Mouse (Mus musculus): ENCODE data around the gene Itpr2. TPM values are rescaled to one million over a fixed set of nuclear protein-coding genes. Genes with fewer than 3 reads are reported as not detected.

Itpr2 gene
- polyA plus RNA-seq, 2 experiments = 0.64 to 1.7 TPM

DNA sequence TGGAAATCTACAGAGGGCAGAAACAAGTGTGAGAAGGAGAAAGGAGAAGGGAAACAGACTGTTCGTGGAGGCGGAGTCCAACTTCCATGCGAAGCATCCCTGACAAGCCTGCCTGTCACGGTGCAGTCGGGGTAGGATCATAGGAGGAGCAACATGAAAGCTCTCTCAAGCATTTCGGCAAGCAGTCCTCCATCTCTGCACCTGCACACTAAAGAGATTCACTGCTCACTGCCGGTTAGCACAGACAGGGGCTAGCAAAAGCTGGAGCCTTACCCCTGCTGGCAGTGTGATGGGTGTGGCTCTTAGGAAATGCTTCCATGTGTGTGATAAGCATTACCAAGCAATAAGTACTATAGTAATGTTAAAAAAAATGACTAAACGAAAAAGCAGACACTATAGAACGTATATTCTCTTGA is 271.6 kb downstream of the Itpr2 start:
- Histone ChIP-seq H3K27me3 (ENCODE audit: control insufficient read depth, insufficient read depth, low read length) (no peaks in the 10 kb centered on the region), H3K4me2 (ENCODE audit: low read depth) (peak overlapping the region; percentile 65), H3K4me1 (replicated peaks; ENCODE audit: control insufficient read depth in 2 of 2, insufficient read depth in 2 of 2, low read length in 1 of 2) (peaks cover 27 to 34% of the 10 kb centered on the region in 2 experiments), H3K9ac (replicated peaks) (peak overlapping the region; percentile 38), H3K36me3 (replicated peaks; ENCODE audit: control insufficient read depth, insufficient read depth, low read depth) (peaks cover 13% of the 10 kb centered on the region; the same call in 1 of the 2 replicates), H3K27ac (peak overlapping the region; percentile 88), H3K4me3 (ENCODE audit: insufficient read depth in 1 of 2, low read depth in 2 of 2, low read length in 2 of 2) (peak overlapping the region; percentile 17 to 52; a peak in 3 of 4 replicates), H3K9me3 (ENCODE audit: control insufficient read depth, low read length) (no peaks in the 10 kb centered on the region)
- peak; percentile 92 for ATAC-seq (ENCODE audit: insufficient read depth)
- 25% methylated on average over 9 of the region's 9 CpGs for WGBS (ENCODE audit: insufficient replicate concordance)
- DNase-seq (ENCODE audit: low read depth in 3 of 3, low spot score in 3 of 3) = peak in 2 of 3 experiments; percentile 56 to 59
- no peak; the same call in 1 of the 2 replicates for TF ChIP-seq EP300 (IDR thresholded peaks at IDR 0.05; ENCODE audit: low read depth)
- TF ChIP-seq CTCF (IDR thresholded peaks at IDR 0.05; ENCODE audit: low read depth) = peak; percentile 33

DNA sequence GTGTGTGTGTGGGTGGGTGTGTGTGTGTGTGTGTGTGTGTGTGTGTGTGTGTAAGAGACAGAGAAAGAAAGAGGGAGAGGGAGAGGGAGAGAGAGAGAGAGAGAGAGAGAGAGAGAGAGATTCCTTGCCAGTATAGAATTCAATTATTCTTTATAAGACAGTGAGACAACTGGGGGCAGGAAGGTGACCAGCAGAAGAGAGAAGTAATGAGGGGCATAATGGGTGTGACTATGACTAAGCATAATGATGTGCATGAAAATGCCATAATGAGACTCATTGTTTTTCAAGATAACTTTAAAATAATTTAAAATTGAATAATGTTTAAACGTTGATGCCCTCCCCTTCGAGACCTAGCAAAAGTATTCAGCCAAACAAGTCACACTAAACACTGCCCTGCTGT is 272.1 kb downstream of the Itpr2 start:
- peak overlapping the region; percentile 17 to 52; a peak in 2 of 4 replicates for H3K4me3 ChIP-seq (ENCODE audit: insufficient read depth in 1 of 2, low read depth in 2 of 2, low read length in 2 of 2)
- peak overlapping the region; percentile 38; the same call in 1 of the 2 replicates for H3K9ac ChIP-seq (replicated peaks)
- H3K4me1 ChIP-seq (replicated peaks; ENCODE audit: control insufficient read depth in 2 of 2, insufficient read depth in 2 of 2, low read length in 1 of 2) = peaks cover 27 to 34% of the 10 kb centered on the region in 2 experiments
- peak overlapping the region; percentile 65 for H3K4me2 ChIP-seq (ENCODE audit: low read depth)
- H3K27ac ChIP-seq = peak overlapping the region; percentile 88
- H3K36me3 ChIP-seq (replicated peaks; ENCODE audit: control insufficient read depth, insufficient read depth, low read depth) = peaks cover 13% of the 10 kb centered on the region; the same call in 1 of the 2 replicates
- H3K9me3 ChIP-seq (ENCODE audit: control insufficient read depth, low read length) = no peaks in the 10 kb centered on the region
- no peaks in the 10 kb centered on the region for H3K27me3 ChIP-seq (ENCODE audit: control insufficient read depth, insufficient read depth, low read length)
- peak; percentile 60; the same call in 1 of the 2 replicates for ATAC-seq (ENCODE audit: insufficient read depth)
- 42% methylated on average over 2 of the region's 2 CpGs for WGBS (ENCODE audit: insufficient replicate concordance)
- TF ChIP-seq CTCF (IDR thresholded peaks at IDR 0.05; ENCODE audit: low read depth) (no peak), EP300 (IDR thresholded peaks at IDR 0.05; ENCODE audit: low read depth) (no peak)
- DNase-seq (ENCODE audit: low read depth in 3 of 3, low spot score in 3 of 3) = no peak

DNA sequence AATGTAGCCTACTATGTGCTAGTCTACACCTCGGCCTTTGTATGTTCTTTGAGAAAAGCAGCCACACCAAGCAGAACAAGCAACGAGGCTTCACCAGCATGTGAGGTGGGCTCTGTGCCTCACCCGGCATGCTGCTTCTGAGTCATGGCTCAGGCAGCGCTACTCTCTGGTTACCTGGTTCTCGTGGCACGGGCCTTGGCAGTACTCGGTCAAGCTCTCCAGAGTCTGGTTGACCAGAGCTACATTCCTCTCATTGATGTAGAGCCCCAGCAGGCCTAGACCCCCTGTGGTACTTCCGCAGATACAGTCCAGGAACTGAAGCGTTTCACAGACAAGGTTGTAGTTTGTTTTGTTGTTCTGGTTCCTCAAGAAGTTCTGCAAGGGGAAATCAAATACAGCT is 272.5 kb downstream of the Itpr2 start:
- Histone ChIP-seq H3K4me2 (ENCODE audit: low read depth) (no peak overlapping the region; the same call in none of the 2 replicates), H3K27ac (peak overlapping the region; percentile 88), H3K9me3 (ENCODE audit: control insufficient read depth, low read length) (no peaks in the 10 kb centered on the region), H3K4me1 (replicated peaks; ENCODE audit: control insufficient read depth in 2 of 2, insufficient read depth in 2 of 2, low read length in 1 of 2) (peaks cover 27 to 34% of the 10 kb centered on the region in 2 experiments), H3K36me3 (replicated peaks; ENCODE audit: control insufficient read depth, insufficient read depth, low read depth) (peaks cover 14% of the 10 kb centered on the region; the same call in 1 of the 2 replicates), H3K4me3 (ENCODE audit: insufficient read depth in 1 of 2, low read depth in 2 of 2, low read length in 2 of 2) (no peak overlapping the region), H3K9ac (replicated peaks) (no peak overlapping the region), H3K27me3 (ENCODE audit: control insufficient read depth, insufficient read depth, low read length) (no peaks in the 10 kb centered on the region)
- TF ChIP-seq EP300 (IDR thresholded peaks at IDR 0.05; ENCODE audit: low read depth) = no peak
- no peak for TF ChIP-seq CTCF (IDR thresholded peaks at IDR 0.05; ENCODE audit: low read depth)
- ATAC-seq (ENCODE audit: insufficient read depth) (no peak), DNase-seq (ENCODE audit: low read depth in 3 of 3, low spot score in 3 of 3) (no peak)
- 80% methylated on average over 9 of the region's 9 CpGs for WGBS (ENCODE audit: insufficient replicate concordance)

DNA sequence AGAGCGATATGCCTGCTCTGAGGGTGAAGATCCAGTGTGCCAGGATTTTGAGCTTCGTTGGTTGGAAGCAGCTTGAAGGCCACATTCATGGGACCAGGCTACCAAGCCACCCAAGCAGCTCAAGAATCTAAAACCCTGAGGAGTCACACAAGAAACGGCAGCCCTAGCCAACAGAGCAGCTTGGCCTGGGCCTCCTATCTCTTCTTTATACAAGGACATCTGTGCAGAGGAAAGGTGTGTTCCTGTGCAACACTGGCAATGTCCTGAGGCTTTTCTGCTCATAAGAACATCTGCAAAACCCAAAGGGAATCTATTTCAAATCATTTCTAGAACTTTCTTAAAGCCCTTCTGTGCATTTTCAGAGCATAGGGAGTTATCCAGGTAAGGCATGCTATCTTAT is 274.0 kb downstream of the Itpr2 start:
- Histone ChIP-seq H3K4me3 (ENCODE audit: insufficient read depth in 1 of 2, low read depth in 2 of 2, low read length in 2 of 2) (no peak overlapping the region), H3K27me3 (ENCODE audit: control insufficient read depth, insufficient read depth, low read length) (no peaks in the 10 kb centered on the region), H3K36me3 (replicated peaks; ENCODE audit: control insufficient read depth, insufficient read depth, low read depth) (peaks cover 21% of the 10 kb centered on the region; the same call in 1 of the 2 replicates), H3K27ac (peak overlapping the region; percentile 22), H3K9me3 (ENCODE audit: control insufficient read depth, low read length) (no peaks in the 10 kb centered on the region), H3K9ac (replicated peaks) (no peak overlapping the region), H3K4me1 (replicated peaks; ENCODE audit: control insufficient read depth in 2 of 2, insufficient read depth in 2 of 2, low read length in 1 of 2) (peaks cover 27 to 34% of the 10 kb centered on the region in 2 experiments), H3K4me2 (ENCODE audit: low read depth) (peak overlapping the region; percentile 17; the same call in 1 of the 2 replicates)
- DNase-seq (ENCODE audit: low read depth in 3 of 3, low spot score in 3 of 3) (peak in 1 of 3 experiments; percentile 37), ATAC-seq (ENCODE audit: insufficient read depth) (no peak; the same call in 1 of the 2 replicates)
- TF ChIP-seq CTCF (IDR thresholded peaks at IDR 0.05; ENCODE audit: low read depth) (no peak), EP300 (IDR thresholded peaks at IDR 0.05; ENCODE audit: low read depth) (0 out of 2 replicates have a peak, but pooled peaks have one; percentile 37)
- 59% methylated on average over 3 of the region's 3 CpGs for WGBS (ENCODE audit: insufficient replicate concordance)

DNA sequence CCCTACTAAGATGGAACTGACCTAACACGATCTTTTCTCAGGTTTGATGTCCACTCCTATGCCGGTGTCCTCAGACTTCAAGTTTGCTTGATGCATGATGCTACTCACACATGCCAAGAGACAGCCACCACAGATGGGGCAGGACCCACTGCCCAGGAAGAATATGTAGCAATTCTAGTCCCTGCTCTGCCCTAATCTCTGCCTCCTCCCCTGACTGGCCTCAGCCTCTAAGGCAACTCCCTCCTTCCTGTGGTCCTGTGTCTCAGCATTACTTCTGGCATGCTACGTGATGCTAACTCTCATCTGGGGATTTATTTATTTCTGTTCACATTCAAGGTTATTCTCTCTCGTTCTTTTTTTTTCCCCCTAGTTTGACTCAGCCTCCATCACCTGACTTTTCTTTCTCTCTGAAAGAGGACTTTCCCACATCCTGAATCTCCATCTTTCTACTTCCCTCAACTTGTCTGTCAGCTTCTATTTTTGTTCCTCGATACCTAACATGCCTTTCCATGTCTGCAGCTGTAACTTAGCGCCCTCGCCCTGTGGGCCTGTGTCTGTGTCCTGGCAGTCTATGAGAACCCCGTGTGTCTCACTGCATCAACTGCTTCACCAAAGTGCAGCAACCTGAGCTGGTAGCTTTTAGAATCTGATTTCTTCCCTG is 279.5 kb downstream of the Itpr2 start:
- ATAC-seq (ENCODE audit: insufficient read depth) (peak; percentile 16; the same call in 1 of the 2 replicates), DNase-seq (ENCODE audit: low read depth in 3 of 3, low spot score in 3 of 3) (no peak)
- TF ChIP-seq CTCF (IDR thresholded peaks at IDR 0.05; ENCODE audit: low read depth) (no peak; the same call in 1 of the 2 replicates), EP300 (IDR thresholded peaks at IDR 0.05; ENCODE audit: low read depth) (no peak)
- no peaks in the 10 kb centered on the region for H3K9me3 ChIP-seq (ENCODE audit: control insufficient read depth, low read length)
- H3K4me1 ChIP-seq (replicated peaks; ENCODE audit: control insufficient read depth in 2 of 2, insufficient read depth in 2 of 2, low read length in 1 of 2) = peaks cover 17 to 34% of the 10 kb centered on the region in 2 experiments
- peaks cover 14% of the 10 kb centered on the region; the same call in 1 of the 2 replicates for H3K36me3 ChIP-seq (replicated peaks; ENCODE audit: control insufficient read depth, insufficient read depth, low read depth)
- H3K27me3 ChIP-seq (ENCODE audit: control insufficient read depth, insufficient read depth, low read length) = no peaks in the 10 kb centered on the region
- peak overlapping the region; percentile 84 to 89 for H3K4me3 ChIP-seq (ENCODE audit: insufficient read depth in 1 of 2, low read depth in 2 of 2, low read length in 2 of 2)
- peak overlapping the region; percentile 81 for H3K4me2 ChIP-seq (ENCODE audit: low read depth)
- peak overlapping the region; percentile 60 for H3K27ac ChIP-seq
- WGBS (ENCODE audit: insufficient replicate concordance) = 36% methylated on average over 8 of the region's 8 CpGs
- peak overlapping the region; percentile 75 for H3K9ac ChIP-seq (replicated peaks)
